Mouse (Mus musculus): ENCODE measurements around the gene Mov10l1. TPM values are rescaled to one million over a fixed set of nuclear protein-coding genes. Genes with fewer than 3 reads are reported as not detected.

Gene Mov10l1
- polyA plus RNA-seq, 1 experiment from 2014 or later: not detected

DNA sequence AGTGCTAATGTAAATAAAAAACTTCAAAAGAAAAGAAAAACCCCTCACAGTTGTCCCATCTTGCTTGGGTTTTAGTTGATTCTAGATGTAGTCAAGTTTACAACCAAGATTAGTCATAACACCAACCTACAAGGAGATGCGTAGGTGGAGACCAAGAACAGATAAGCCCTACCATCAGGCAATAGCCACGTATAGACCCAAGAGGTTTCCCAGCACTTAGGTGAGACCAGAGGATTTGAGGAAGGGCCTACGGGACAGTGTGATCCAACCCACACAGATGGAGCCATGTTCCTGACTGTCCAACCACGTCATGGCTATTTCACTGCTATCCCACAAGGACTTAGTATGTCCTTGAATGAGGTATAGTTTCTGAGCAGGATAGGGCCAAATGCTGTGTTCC, 10.4 kb upstream of the Mov10l1 start:
- Histone ChIP-seq H3K9ac (replicated peaks) (no peak overlapping the region), H3K27me3 (no peaks in the 10 kb centered on the region), H3K36me3 (no peaks in the 10 kb centered on the region), H3K9me3 (no peaks in the 10 kb centered on the region), H3K27ac (replicated peaks) (no peak overlapping the region), H3K4me1 (no peaks in the 10 kb centered on the region), H3K4me2 (replicated peaks) (no peak overlapping the region), H3K4me3 (no peak overlapping the region)
- 97% methylated on average over 4 of the region's 4 CpGs for WGBS
- no peak for ATAC-seq (replicated peaks)

DNA sequence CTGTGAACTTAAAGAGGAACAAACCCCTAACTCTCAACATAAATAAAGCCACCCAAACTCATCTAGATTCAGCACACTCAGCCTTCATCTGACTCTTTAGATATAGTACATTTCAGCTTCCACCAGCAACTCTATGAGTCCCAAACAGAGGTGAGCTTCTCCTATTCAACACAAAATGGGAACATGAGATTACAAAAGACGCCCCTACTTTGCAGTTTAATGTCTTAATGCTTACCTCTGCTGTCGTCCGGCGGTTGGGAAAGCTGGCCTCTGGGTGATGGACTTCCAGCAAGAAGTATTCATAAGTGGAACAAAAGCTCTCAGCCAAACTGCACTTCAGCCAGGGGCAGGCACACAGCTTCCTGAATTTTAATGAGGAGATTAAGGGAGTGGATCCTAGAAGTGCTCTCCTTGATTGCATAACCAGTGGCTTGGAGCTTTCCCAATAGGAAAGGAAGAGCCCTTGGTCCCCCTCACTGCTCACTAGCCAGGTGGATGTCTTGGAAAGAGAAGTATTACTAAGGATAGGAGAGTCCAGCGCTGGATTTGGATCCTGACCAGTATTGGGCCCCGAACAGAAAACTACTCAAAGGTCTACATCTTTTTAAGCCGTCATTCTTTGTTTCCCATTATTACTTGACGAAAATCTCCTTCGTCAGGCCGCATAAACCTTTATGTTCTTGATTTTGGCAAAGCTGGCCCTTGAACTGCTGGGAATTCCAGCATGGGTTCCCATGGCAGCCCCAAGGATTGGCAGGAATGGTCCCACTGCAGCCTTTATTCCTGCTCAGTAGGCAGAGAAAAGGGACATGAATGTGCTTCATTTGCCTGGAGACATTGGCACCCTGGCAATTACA, 4.2 kb upstream of the Mov10l1 start, which contains the start of gene Mlc1:
Gene Mlc1 (minus strand): TSS at position 727 of the 857 bp plus-strand sequence.
- H3K4me3 ChIP-seq: peak within 1 kb of the TSS; percentile 25
- H3K27me3 ChIP-seq: no peaks in the 10 kb centered on the region
- H3K27ac ChIP-seq (replicated peaks): peak within 1 kb of the TSS; percentile 79
- H3K9ac ChIP-seq (replicated peaks): no peak within 1 kb of the TSS; the same call in 1 of the 2 replicates
- H3K36me3 ChIP-seq: no peaks in the 10 kb centered on the region
- peaks cover 12% of the 10 kb centered on the region for H3K4me1 ChIP-seq
- peak; percentile 96 for ATAC-seq (replicated peaks)
- peak within 1 kb of the TSS; percentile 27; the same call in 1 of the 2 replicates for H3K4me2 ChIP-seq (replicated peaks)
- 4% methylated on average over 10 of the region's 10 CpGs for WGBS
- no peaks in the 10 kb centered on the region for H3K9me3 ChIP-seq

DNA sequence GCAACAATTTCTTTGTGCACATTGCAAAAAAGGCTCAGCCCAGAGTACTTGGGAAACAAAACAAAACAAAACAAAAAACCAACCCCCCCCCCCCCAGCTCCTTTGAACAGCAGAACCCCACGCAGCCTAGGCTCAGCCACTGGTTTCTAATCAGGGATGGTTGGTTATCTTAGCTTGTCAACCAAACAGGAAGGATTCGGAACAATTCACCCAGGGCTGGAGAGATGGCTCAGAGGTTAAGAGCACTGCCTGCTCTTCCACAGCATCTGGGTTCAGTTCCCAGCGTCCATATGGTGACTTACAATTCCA, 3.6 kb upstream of the Mov10l1 start:
- H3K27me3 ChIP-seq: no peaks in the 10 kb centered on the region
- H3K9me3 ChIP-seq: no peaks in the 10 kb centered on the region
- H3K27ac ChIP-seq (replicated peaks): peak overlapping the region; percentile 79
- ATAC-seq (replicated peaks): no peak; the same call in 1 of the 2 replicates
- 3% methylated on average over 3 of the region's 3 CpGs for WGBS
- no peak overlapping the region for H3K9ac ChIP-seq (replicated peaks)
- no peak overlapping the region for H3K4me2 ChIP-seq (replicated peaks)
- peaks cover 12% of the 10 kb centered on the region for H3K4me1 ChIP-seq
- H3K4me3 ChIP-seq: no peak overlapping the region
- H3K36me3 ChIP-seq: no peaks in the 10 kb centered on the region

DNA sequence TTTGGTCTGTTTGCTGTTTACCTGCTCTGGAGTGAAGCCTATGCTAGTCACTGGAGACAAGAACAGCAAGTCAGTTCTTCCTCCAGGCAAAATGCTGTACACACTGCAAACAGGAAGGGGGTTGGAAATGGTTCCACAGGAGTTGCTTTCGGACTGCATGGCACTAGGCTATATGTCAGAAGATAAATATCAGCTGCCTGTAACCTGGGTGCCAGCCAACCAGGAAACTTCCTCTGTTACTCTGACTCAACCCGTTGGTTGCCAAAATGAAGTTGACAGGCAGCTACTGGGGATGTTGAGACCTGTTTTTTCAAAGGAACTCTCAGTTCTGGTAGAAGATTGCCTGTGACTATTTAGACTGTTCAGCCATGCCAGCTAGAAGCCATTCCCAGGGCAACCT, 6.5 kb downstream of the Mov10l1 start:
- Histone ChIP-seq H3K9me3 (no peaks in the 10 kb centered on the region), H3K4me2 (replicated peaks) (no peak overlapping the region), H3K27me3 (no peaks in the 10 kb centered on the region), H3K27ac (replicated peaks) (no peak overlapping the region), H3K9ac (replicated peaks) (no peak overlapping the region), H3K4me1 (no peaks in the 10 kb centered on the region), H3K36me3 (no peaks in the 10 kb centered on the region), H3K4me3 (no peak overlapping the region)
- no peak for ATAC-seq (replicated peaks)
- 78% methylated on average over 2 of the region's 2 CpGs for WGBS

DNA sequence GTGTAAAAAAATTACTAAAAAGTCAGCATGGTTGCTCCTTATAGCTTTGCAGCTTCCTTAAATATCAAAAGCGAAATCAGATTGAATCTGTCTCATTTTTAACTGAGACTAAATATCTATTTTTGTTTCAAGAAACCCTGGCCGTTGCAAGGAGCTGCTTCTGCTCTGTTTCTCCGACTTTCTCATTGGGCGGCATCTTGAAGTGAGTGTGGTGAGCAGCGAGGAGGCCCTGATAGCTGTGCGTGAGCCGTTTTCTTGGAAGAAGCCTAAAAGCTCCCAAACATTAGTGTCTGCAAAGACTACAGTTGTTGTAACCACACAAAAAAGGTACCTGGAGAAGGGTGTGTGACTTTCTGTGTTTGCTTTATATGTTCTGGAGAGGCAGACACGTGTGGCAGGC, 15.9 kb downstream of the Mov10l1 start:
- H3K4me1 ChIP-seq: no peaks in the 10 kb centered on the region
- H3K9me3 ChIP-seq: no peaks in the 10 kb centered on the region
- ATAC-seq (replicated peaks): no peak
- no peak overlapping the region for H3K27ac ChIP-seq (replicated peaks)
- H3K27me3 ChIP-seq: no peaks in the 10 kb centered on the region
- no peak overlapping the region for H3K4me3 ChIP-seq
- H3K9ac ChIP-seq (replicated peaks): no peak overlapping the region
- H3K4me2 ChIP-seq (replicated peaks): no peak overlapping the region
- 75% methylated on average over 8 of the region's 8 CpGs for WGBS
- H3K36me3 ChIP-seq: no peaks in the 10 kb centered on the region

DNA sequence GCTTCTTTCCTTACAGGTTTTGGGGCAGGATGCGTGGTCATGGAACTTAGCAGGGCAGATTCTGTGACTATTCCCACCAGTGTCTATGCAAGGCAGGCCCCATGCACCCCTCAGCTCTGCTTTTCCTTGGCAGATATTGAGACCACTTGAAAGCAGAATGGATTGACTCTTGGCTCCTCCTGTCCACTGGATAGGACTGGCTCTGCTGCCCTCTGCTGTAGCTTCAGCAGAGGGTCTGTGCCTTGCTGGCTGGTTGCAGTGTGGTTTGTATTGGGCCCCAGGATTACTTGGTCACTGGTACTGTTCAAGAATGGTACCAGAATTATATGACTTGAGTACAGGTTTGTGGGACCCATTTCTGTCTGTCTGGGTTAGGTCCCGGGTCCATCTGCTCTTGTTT, 16.4 kb downstream of the Mov10l1 start:
- no peak overlapping the region for H3K9ac ChIP-seq (replicated peaks)
- ATAC-seq (replicated peaks): no peak
- no peak overlapping the region for H3K4me2 ChIP-seq (replicated peaks)
- H3K4me1 ChIP-seq: no peaks in the 10 kb centered on the region
- WGBS: 83% methylated on average over 2 of the region's 2 CpGs
- no peaks in the 10 kb centered on the region for H3K36me3 ChIP-seq
- no peaks in the 10 kb centered on the region for H3K9me3 ChIP-seq
- H3K27ac ChIP-seq (replicated peaks): no peak overlapping the region
- H3K27me3 ChIP-seq: no peaks in the 10 kb centered on the region
- no peak overlapping the region for H3K4me3 ChIP-seq

DNA sequence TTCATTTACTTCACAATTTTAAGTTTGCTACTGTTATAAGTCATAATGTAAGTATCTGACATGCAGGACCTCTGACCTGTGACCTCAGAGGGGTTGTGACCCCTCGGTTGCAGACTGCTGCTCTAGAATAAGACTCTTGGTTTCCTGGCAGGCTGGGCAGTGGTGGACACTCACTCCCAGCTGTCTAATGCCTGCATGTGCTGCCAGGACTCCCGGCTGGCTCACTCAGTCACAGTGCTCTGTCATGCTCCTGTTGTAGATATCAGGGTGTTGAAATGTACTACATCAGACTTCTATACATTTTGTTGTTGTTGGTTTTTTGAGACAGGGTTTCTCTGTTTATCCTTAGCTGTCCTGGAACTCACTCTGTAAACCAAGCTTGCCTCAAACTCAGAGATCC, 17.7 kb downstream of the Mov10l1 start:
- H3K27ac ChIP-seq (replicated peaks): no peak overlapping the region
- H3K9ac ChIP-seq (replicated peaks): no peak overlapping the region
- no peaks in the 10 kb centered on the region for H3K36me3 ChIP-seq
- 82% methylated on average over 2 of the region's 2 CpGs for WGBS
- H3K4me3 ChIP-seq: no peak overlapping the region
- H3K27me3 ChIP-seq: no peaks in the 10 kb centered on the region
- H3K4me1 ChIP-seq: no peaks in the 10 kb centered on the region
- no peaks in the 10 kb centered on the region for H3K9me3 ChIP-seq
- H3K4me2 ChIP-seq (replicated peaks): no peak overlapping the region
- no peak for ATAC-seq (replicated peaks)

DNA sequence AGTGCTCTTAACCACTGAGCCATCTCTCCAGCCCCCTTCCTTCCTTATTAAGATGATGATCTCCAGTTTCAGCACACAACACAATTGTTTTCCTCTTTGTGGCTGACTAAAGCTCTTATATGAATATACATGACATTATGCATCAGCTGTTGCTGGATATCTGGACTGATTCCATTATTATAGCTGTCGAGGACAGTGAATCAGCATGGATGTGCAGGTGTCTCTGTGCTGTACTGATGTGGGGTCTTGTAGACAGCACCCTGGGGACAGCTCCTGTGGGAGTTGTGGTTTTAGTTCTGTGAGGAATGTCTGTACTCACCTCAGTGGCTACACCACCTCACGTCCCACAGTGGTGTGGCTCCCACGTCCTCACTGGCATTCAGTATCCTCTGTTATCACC, 18.5 kb downstream of the Mov10l1 start:
- Histone ChIP-seq H3K9ac (replicated peaks) (no peak overlapping the region), H3K27me3 (no peaks in the 10 kb centered on the region), H3K27ac (replicated peaks) (no peak overlapping the region), H3K4me3 (no peak overlapping the region), H3K9me3 (no peaks in the 10 kb centered on the region), H3K4me1 (no peaks in the 10 kb centered on the region), H3K36me3 (no peaks in the 10 kb centered on the region), H3K4me2 (replicated peaks) (no peak overlapping the region)
- 72% methylated on average over 3 of the region's 3 CpGs for WGBS
- no peak for ATAC-seq (replicated peaks)

DNA sequence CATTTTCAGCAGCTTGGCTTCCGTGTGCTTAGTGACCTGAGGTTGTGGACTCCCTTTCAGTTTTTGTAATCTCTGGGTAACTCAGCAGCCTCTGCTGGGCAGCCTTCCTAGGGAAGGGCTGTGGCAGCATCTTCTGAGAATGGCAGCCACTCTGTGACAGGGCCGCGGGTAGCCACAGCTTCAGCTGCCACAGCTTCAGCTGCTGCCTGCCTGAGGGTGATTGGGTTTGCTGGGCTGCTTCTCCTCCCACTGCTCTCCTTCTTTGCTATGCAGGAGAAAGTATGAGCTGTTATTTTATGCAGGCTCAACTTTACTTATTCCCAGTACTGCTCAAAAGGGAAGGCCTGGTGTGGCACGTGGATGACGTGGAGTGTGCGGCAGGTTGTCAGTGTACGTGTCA, 24.3 kb downstream of the Mov10l1 start:
- no peak overlapping the region for H3K4me3 ChIP-seq
- H3K27ac ChIP-seq (replicated peaks): no peak overlapping the region
- no peak overlapping the region for H3K4me2 ChIP-seq (replicated peaks)
- H3K9me3 ChIP-seq: no peaks in the 10 kb centered on the region
- ATAC-seq (replicated peaks): no peak
- WGBS: 94% methylated on average over 7 of the region's 7 CpGs
- H3K9ac ChIP-seq (replicated peaks): no peak overlapping the region
- no peaks in the 10 kb centered on the region for H3K4me1 ChIP-seq
- H3K27me3 ChIP-seq: no peaks in the 10 kb centered on the region
- H3K36me3 ChIP-seq: no peaks in the 10 kb centered on the region

DNA sequence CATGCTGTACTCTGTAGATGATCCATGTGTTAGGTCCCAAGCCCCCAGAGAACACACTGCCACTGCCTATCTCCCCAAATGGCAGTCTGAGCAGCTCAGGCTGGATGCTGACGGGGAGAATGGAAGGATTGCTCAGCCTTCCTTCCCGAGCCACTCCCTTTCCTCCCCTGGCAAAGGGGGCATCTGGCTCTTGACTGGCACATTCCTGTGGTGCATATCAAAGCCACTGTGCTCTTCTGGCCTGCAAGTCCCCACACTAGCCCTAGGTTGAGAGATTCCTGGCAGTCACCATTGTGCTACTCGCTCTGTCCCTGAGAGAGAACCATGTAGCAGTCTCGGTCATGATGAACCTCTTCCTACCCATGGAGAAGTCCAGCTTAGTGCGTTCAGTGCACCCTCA, 25.1 kb downstream of the Mov10l1 start:
- no peaks in the 10 kb centered on the region for H3K4me1 ChIP-seq
- H3K4me3 ChIP-seq: no peak overlapping the region
- H3K27ac ChIP-seq (replicated peaks): no peak overlapping the region
- ATAC-seq (replicated peaks): no peak
- no peaks in the 10 kb centered on the region for H3K9me3 ChIP-seq
- no peak overlapping the region for H3K4me2 ChIP-seq (replicated peaks)
- H3K27me3 ChIP-seq: no peaks in the 10 kb centered on the region
- H3K9ac ChIP-seq (replicated peaks): no peak overlapping the region
- 84% methylated on average over 5 of the region's 5 CpGs for WGBS
- no peaks in the 10 kb centered on the region for H3K36me3 ChIP-seq

DNA sequence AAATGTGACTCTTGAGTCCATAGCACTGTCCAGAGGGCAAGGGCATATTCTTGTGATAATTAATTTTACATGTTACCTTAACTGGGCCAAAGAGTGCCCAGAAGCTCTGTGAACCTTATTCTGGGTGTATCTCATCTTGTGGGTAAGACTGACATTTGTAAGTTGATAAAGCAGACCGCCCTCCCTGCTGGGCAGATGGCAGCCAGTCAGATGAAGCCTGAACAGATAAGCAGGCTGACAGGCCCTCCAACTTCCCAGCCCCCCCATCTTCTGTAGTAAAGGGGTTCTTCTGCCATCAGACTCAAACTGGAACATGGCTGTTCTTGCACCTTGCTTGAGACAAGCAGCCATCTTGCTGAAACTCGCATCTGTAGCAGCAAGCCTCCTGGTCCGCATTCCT, 34.0 kb downstream of the Mov10l1 start:
- Histone ChIP-seq H3K4me1 (no peaks in the 10 kb centered on the region), H3K27ac (replicated peaks) (no peak overlapping the region), H3K36me3 (no peaks in the 10 kb centered on the region), H3K4me3 (no peak overlapping the region), H3K9me3 (no peaks in the 10 kb centered on the region), H3K27me3 (no peaks in the 10 kb centered on the region), H3K9ac (replicated peaks) (no peak overlapping the region), H3K4me2 (replicated peaks) (no peak overlapping the region)
- 86% methylated on average over 3 of the region's 3 CpGs for WGBS
- ATAC-seq (replicated peaks): no peak

DNA sequence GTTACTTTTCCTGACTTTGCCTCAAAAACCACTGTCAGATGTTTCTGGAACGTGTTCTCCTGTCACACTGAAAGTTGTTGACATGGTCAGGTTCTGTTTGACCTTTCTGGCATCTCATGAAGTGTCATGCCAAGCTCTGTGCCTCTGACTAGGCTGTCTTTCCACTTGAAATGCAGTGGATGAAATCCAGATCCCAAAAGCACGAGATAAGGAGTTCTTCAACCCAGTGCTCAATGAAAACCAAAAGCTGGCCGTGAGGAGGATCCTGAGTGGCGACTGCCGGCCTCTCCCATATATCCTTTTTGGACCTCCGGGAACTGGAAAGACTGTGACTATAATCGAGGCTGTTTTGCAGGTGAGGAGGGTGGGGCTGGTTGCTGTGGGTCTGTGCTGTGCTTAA, 37.4 kb downstream of the Mov10l1 start:
- H3K27ac ChIP-seq (replicated peaks): no peak overlapping the region
- no peak overlapping the region for H3K9ac ChIP-seq (replicated peaks)
- no peaks in the 10 kb centered on the region for H3K4me1 ChIP-seq
- 84% methylated on average over 7 of the region's 7 CpGs for WGBS
- H3K9me3 ChIP-seq: no peaks in the 10 kb centered on the region
- no peaks in the 10 kb centered on the region for H3K36me3 ChIP-seq
- no peaks in the 10 kb centered on the region for H3K27me3 ChIP-seq
- no peak for ATAC-seq (replicated peaks)
- H3K4me2 ChIP-seq (replicated peaks): no peak overlapping the region
- no peak overlapping the region for H3K4me3 ChIP-seq

DNA sequence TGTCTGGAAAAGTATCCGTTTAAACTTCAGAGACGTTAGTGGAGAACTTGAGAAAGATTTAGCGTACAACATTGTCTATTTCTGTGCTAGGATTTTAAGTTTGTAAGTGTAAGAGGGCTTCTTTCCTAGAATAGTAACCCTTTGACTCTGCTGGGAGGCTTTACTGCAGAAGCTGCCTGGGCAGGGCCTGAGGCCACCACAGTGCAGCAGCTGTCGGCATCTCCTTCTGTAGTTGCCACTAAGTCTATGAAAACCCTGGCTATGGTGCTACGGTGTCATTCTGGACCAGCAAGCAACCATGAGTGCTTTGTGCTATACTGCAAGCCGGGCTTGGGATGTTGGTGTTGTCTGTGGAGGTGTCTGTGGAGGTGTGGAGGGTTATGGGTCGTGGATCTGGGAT, 37.8 kb downstream of the Mov10l1 start:
- no peak for ATAC-seq (replicated peaks)
- 86% methylated on average over 7 of the region's 7 CpGs for WGBS
- H3K9me3 ChIP-seq: no peaks in the 10 kb centered on the region

More for the DNA sequence above, 37.8 kb downstream of the Mov10l1 start:
- Histone ChIP-seq H3K4me1 (no peaks in the 10 kb centered on the region), H3K36me3 (no peaks in the 10 kb centered on the region), H3K9ac (replicated peaks) (no peak overlapping the region), H3K27me3 (no peaks in the 10 kb centered on the region), H3K4me3 (no peak overlapping the region), H3K4me2 (replicated peaks) (no peak overlapping the region), H3K27ac (replicated peaks) (no peak overlapping the region)
